ENCODE assay signal across 8 mouse cellular contexts in the genomic region with DNA sequence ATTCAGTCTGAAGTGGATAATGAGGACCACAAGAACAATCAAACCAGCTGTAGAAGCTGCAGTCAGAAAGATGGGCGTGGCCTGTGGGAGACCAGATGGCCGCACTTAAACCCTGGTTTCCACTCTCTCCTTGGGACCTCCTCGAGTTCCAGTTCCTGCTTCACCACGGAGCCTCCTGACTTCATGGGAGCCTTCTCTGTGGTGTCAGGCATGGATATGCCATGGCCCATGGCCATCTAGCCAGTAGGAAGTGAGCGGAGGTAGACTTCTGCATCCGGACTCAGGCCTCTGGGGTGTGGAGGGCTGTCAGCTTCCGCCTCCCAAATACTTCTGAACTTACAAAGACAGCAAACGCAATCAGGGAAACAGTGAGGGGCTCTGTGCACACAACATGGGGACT.
DNase-seq lines count a peak whose midpoint lies in the region; ATAC-seq and TF ChIP-seq lines count a peak whose summit lies in the region.
"Had no signal": no experiment of that assay in that cellular context is flagged by ENCODE, and none has a peak within 500 bp of the region (broad histone marks: within the 10 kb centered on the region; RNA-seq: fewer than 3 reads in every experiment).

No protein-coding gene starts in this region.

- peak; percentile 34 for ATAC-seq in forebrain, embryonic 16.5 days
- peak; percentile 53 for ATAC-seq in liver, embryonic 14.5 days (ENCODE audit: insufficient read depth)
- no peak for ATAC-seq in midbrain, embryonic 14.5 days (ENCODE audit: low FRiP score, low TSS enrichment)

- peak; percentile 19 for DNase-seq in right cerebral cortex, postnatal 25 days
- no peak for DNase-seq in right cerebral cortex, postnatal 36 days (ENCODE audit: low spot score in 2 of 2)
- DNase-seq in liver, embryonic 14.5 days (ENCODE audit: low read depth in 3 of 3, low spot score in 3 of 3), result no peak
- DNase-seq in spleen, postnatal 36 days (ENCODE audit: low spot score in 2 of 2), result peak; percentile 60 to 68
- DNase-seq in midbrain, embryonic 14.5 days, result no peak
- DNase-seq in kidney, adult 8-10 months, result no peak

- H3K9ac ChIP-seq in forebrain, embryonic 16.5 days (replicated peaks; ENCODE audit: low read depth, low read length), result no peak overlapping the region
- H3K9ac ChIP-seq in liver, embryonic 14.5 days (replicated peaks), result no peak overlapping the region
- no peak overlapping the region for H3K9ac ChIP-seq in midbrain, embryonic 14.5 days (replicated peaks; ENCODE audit: low read length)
- H3K9ac ChIP-seq: midbrain, embryonic 12.5 days had no signal

- H3K27me3 ChIP-seq in forebrain, embryonic 16.5 days (replicated peaks; ENCODE audit: control insufficient read depth, insufficient read depth, low read length), result no peaks in the 10 kb centered on the region
- H3K27me3 ChIP-seq in liver, embryonic 14.5 days (ENCODE audit: control insufficient read depth, insufficient read depth, low read length), result no peaks in the 10 kb centered on the region
- H3K27me3 ChIP-seq in midbrain, embryonic 14.5 days (ENCODE audit: control insufficient read depth, insufficient read depth, low read length), result no peaks in the 10 kb centered on the region

- peak overlapping the region; percentile 52; the same call in 1 of the 2 replicates for H3K27ac ChIP-seq in forebrain, embryonic 16.5 days (ENCODE audit: low read length)
- no peak overlapping the region for H3K27ac ChIP-seq in liver, embryonic 14.5 days
- no peak overlapping the region for H3K27ac ChIP-seq in midbrain, embryonic 14.5 days (replicated peaks; ENCODE audit: low read depth, low read length)

- WGBS in forebrain, embryonic 16.5 days, result 68% methylated on average over 8 of the region's 8 CpGs
- 24% methylated on average over 8 of the region's 8 CpGs for WGBS in liver, embryonic 14.5 days (ENCODE audit: insufficient replicate concordance)
- WGBS in midbrain, embryonic 14.5 days, result 89% methylated on average over 8 of the region's 8 CpGs

- no peak for TF ChIP-seq EP300 in liver, embryonic 14.5 days (IDR thresholded peaks at IDR 0.05; ENCODE audit: low read depth)

- H3K4me2 ChIP-seq in forebrain, embryonic 16.5 days (ENCODE audit: low read length), result no peak overlapping the region
- 0 out of 2 replicates have a peak overlapping the region, but pooled peaks have one; percentile 6 for H3K4me2 ChIP-seq in liver, embryonic 14.5 days (ENCODE audit: low read depth)
- no peak overlapping the region for H3K4me2 ChIP-seq in midbrain, embryonic 14.5 days (ENCODE audit: low read length)
- H3K4me2 ChIP-seq: midbrain, embryonic 12.5 days had no signal

- no peak for TF ChIP-seq CTCF in liver, embryonic 14.5 days (IDR thresholded peaks at IDR 0.05; ENCODE audit: low read depth)

- H3K4me3 ChIP-seq in forebrain, embryonic 16.5 days (replicated peaks; ENCODE audit: low read length), result no peak overlapping the region
- no peak overlapping the region for H3K4me3 ChIP-seq in liver, embryonic 14.5 days (ENCODE audit: insufficient read depth in 1 of 2, low read depth in 2 of 2, low read length in 2 of 2)
- no peak overlapping the region for H3K4me3 ChIP-seq in midbrain, embryonic 14.5 days (replicated peaks; ENCODE audit: low read depth, low read length)
- H3K4me3 ChIP-seq: midbrain, embryonic 12.5 days had no signal

- no peaks in the 10 kb centered on the region for H3K36me3 ChIP-seq in forebrain, embryonic 16.5 days (ENCODE audit: control insufficient read depth, insufficient read depth)
- no peaks in the 10 kb centered on the region for H3K36me3 ChIP-seq in liver, embryonic 14.5 days (replicated peaks; ENCODE audit: control insufficient read depth, insufficient read depth, low read depth)
- no peaks in the 10 kb centered on the region for H3K36me3 ChIP-seq in midbrain, embryonic 14.5 days (ENCODE audit: control insufficient read depth, insufficient read depth, low read length)
- H3K36me3 ChIP-seq: midbrain, embryonic 12.5 days had no signal

- H3K4me1 ChIP-seq in forebrain, embryonic 16.5 days (replicated peaks; ENCODE audit: control insufficient read depth, insufficient read depth, low read length), result peaks cover 51% of the 10 kb centered on the region
- peaks cover 0 to 15% of the 10 kb centered on the region in 2 experiments; a peak in 2 of 4 replicates for H3K4me1 ChIP-seq in liver, embryonic 14.5 days (replicated peaks; ENCODE audit: control insufficient read depth in 2 of 2, insufficient read depth in 2 of 2, low read length in 1 of 2)
- H3K4me1 ChIP-seq in midbrain, embryonic 14.5 days (ENCODE audit: control insufficient read depth, insufficient read depth, low read length), result peaks cover 20% of the 10 kb centered on the region

- no peaks in the 10 kb centered on the region for H3K9me3 ChIP-seq in forebrain, embryonic 16.5 days (ENCODE audit: control insufficient read depth, low read length)
- H3K9me3 ChIP-seq in liver, embryonic 14.5 days (ENCODE audit: control insufficient read depth, low read length), result no peaks in the 10 kb centered on the region
- H3K9me3 ChIP-seq in midbrain, embryonic 14.5 days (ENCODE audit: control insufficient read depth, low read length), result no peaks in the 10 kb centered on the region
- H3K9me3 ChIP-seq: midbrain, embryonic 12.5 days had no signal

Comparison
In these comparisons a context has a peak if more than half of its experiments do, and no peak if none do; other contexts are left out.
1. DNase-seq: peak in right cerebral cortex, postnatal 25 days (single experiment) and spleen, postnatal 36 days (2 of 2); none in right cerebral cortex, postnatal 36 days (0 of 2), liver, embryonic 14.5 days (0 of 3), midbrain, embryonic 14.5 days (single experiment) and kidney, adult 8-10 months (0 of 2).